Mouse (Mus musculus): ENCODE data around the gene Pxylp1.

Pxylp1 gene

GRCm38 (mm10) chr9:96891341-96892330 lies 833 bp downstream of the Pxylp1 start:
- DNase-seq (ENCODE audit: extremely low read depth, insufficient read length, low spot score) = no peak

- no peak for DNase-seq (ENCODE audit: extremely low read depth, insufficient read length, low spot score)
Measured at GRCm38 (mm10) chr9:96890756-96891155, 1.7 kb downstream of the Pxylp1 start.

GRCm38 (mm10) chr9:96890266-96890665 lies 2.2 kb downstream of the Pxylp1 start:
- no peak for DNase-seq (ENCODE audit: extremely low read depth, insufficient read length, low spot score)

- DNase-seq (ENCODE audit: extremely low read depth, insufficient read length, low spot score) = peak; percentile 88
Measured at GRCm38 (mm10) chr9:96889345-96890021, 3.0 kb downstream of the Pxylp1 start.

GRCm38 (mm10) chr9:96888742-96889344 lies 3.6 kb downstream of the Pxylp1 start:
- no peak for DNase-seq (ENCODE audit: extremely low read depth, insufficient read length, low spot score)

- DNase-seq (ENCODE audit: extremely low read depth, insufficient read length, low spot score) = no peak
Measured at GRCm38 (mm10) chr9:96887954-96888353, 4.5 kb downstream of the Pxylp1 start.

GRCm38 (mm10) chr9:96887492-96887891 lies 5.0 kb downstream of the Pxylp1 start:
- DNase-seq (ENCODE audit: extremely low read depth, insufficient read length, low spot score) = no peak

GRCm38 (mm10) chr9:96885781-96886180 lies 6.7 kb downstream of the Pxylp1 start:
- DNase-seq (ENCODE audit: extremely low read depth, insufficient read length, low spot score) = no peak

- DNase-seq (ENCODE audit: extremely low read depth, insufficient read length, low spot score) = no peak
Measured at GRCm38 (mm10) chr9:96882496-96883265, 9.8 kb downstream of the Pxylp1 start.

- DNase-seq (ENCODE audit: extremely low read depth, insufficient read length, low spot score) = no peak
Measured at GRCm38 (mm10) chr9:96881901-96882300, 10.6 kb downstream of the Pxylp1 start.

GRCm38 (mm10) chr9:96879024-96879423 lies 13.4 kb downstream of the Pxylp1 start:
- DNase-seq (ENCODE audit: extremely low read depth, insufficient read length, low spot score) = peak; percentile 78

GRCm38 (mm10) chr9:96878464-96878863 lies 14.0 kb downstream of the Pxylp1 start:
- DNase-seq (ENCODE audit: extremely low read depth, insufficient read length, low spot score) = no peak

GRCm38 (mm10) chr9:96875704-96876103 lies 16.8 kb downstream of the Pxylp1 start:
- DNase-seq (ENCODE audit: extremely low read depth, insufficient read length, low spot score) = no peak

GRCm38 (mm10) chr9:96873082-96873481 lies 19.4 kb downstream of the Pxylp1 start:
- no peak for DNase-seq (ENCODE audit: extremely low read depth, insufficient read length, low spot score)

- DNase-seq (ENCODE audit: extremely low read depth, insufficient read length, low spot score) = no peak
Measured at GRCm38 (mm10) chr9:96870104-96870503, 22.4 kb downstream of the Pxylp1 start.

- DNase-seq (ENCODE audit: extremely low read depth, insufficient read length, low spot score) = no peak
Measured at GRCm38 (mm10) chr9:96869542-96869941, 22.9 kb downstream of the Pxylp1 start.

GRCm38 (mm10) chr9:96868546-96868945 lies 23.9 kb downstream of the Pxylp1 start:
- no peak for DNase-seq (ENCODE audit: extremely low read depth, insufficient read length, low spot score)

- no peak for DNase-seq (ENCODE audit: extremely low read depth, insufficient read length, low spot score)
Measured at GRCm38 (mm10) chr9:96867165-96867564, 25.3 kb downstream of the Pxylp1 start.

- DNase-seq (ENCODE audit: extremely low read depth, insufficient read length, low spot score) = no peak
Measured at GRCm38 (mm10) chr9:96866196-96866595, 26.3 kb downstream of the Pxylp1 start.

GRCm38 (mm10) chr9:96865473-96866050 lies 26.9 kb downstream of the Pxylp1 start:
- no peak for DNase-seq (ENCODE audit: extremely low read depth, insufficient read length, low spot score)
